Mouse (Mus musculus) heart, adult 11 months (tissue): ENCODE measurements around the gene Kdm5b.
"Not testable (repeated sequence)": the region's sequence is repeated elsewhere in the genome, so short reads cannot be mapped to it uniquely, and the experiment has no call there.

ENCODE experiments used
- DNase-seq: peaks from one replicate; pipeline ENCODE4 v3.0.0; 2022

The Kdm5b gene

DNA sequence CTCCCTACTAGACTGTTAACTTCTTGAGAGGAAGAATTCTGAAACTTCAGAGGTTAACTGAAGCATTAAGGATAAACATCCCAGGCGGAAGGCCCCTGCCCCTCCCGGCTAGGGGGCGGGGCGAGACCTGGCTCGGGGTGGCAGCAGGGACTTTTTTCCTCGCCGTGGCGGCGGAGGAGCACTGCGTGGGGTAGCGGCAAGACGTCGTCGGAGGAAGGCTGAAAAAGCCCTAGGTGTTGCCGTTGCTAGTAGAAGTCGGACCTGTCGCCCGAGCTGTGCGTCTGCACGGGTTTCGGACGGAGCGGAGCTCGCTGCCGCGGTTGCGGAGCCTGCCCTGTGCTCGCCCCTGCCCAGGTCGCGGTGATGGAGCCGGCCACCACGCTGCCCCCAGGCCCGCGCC is at the start of gene Kdm5b:
TSS of gene Kdm5b (plus strand) at position 196 of the 400 bp plus-strand sequence.
- DNase-seq: peak; percentile 99

DNA sequence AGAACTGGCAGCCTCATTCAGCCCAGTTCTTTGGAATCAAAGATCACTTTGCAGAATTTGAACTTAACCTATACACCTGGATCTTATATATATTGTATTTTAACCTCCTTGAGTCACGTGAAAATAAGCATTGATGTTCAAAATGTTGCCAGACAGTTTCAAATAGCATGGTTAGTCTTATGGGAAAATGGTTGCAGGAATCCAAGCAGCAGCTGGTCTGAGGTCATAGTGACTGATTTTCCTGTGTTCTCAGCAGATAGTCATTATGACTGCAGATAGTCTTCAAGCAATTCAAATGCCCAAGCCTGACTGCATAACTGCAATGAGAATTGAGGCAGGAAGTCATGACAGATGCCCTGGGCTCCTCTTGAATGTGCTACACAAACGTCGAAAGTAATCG is 47.8 kb upstream of the Kdm5b start:
- DNase-seq: no peak

DNA sequence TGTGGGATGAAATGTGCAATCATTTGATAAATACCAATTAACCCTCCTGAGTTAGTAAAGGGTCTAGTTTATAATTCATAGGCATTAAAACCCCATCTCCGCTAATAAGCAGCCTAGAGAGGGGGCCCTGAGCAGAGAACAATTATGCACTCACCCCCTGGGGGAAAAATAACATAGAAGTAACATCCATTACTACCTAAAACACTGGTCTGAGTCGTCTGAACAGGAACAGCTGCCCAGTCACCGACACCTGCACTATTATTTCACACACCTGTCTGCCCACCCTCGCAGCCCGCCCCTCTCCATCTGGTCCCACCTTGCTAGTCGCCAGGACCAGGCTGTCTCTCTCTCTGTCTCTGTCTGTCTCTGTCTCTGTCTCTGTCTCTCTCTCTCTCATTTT is 47.4 kb upstream of the Kdm5b start:
- no peak for DNase-seq

DNA sequence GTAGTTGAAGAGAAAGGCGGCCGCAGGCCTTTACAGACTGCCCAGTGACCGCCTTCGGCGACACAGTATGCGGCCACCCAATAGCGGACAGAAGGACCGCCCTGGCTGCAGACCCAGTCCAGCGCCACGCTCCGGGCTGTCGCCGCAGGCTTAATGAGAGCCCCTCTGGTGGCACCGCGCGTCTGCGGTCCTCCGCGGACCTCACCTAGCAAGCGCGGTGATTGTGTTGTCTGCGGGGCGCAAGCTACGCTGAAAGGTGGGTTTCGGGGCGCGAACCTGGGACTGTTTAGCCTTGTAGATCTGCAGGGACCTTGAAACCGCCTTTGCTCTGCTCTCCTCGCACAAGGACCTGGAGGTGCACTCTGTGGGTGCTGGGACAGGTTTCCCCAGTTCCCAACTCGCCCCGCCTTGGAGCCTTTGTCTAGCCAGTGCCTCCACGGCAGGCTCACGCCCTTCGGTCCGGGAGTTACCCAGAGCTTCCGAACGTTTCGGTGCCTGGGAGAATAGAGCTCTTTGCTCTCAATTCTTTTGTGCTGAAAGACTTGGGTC is 46.6 kb upstream of the Kdm5b start:
- DNase-seq: peak; percentile 91

DNA sequence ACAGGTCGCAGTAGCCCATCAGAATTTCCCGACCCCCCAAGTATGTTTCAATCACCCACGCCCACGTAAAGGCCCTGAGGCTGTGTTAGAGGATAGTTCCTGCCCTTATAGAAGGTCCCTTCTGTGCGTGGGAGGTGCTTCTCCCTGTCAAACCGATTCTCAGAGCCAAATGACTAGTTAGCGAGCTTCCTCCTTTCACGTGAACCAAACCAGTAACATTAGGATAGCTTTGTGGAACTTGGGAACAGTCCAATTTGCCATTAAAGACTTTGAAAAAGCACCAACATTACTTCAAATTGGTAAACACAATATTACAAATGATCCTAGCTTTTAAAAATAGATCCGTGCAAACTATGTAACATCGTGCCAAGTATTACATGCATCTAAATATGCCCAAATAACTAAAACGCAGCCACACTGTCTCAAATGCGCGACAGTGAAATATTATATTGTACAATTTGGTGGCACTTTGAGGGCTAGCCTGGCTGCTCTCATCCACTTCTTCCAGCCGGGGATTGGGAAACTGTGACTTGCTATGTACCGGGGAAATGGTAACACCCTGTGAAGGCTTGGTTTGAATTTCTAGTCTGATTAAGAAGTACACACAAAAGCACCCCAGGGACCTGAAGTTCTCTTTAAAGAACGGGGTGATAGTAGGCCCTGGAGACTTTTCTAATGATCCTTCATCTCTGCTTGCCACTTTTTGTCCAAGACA is 45.9 kb upstream of the Kdm5b start:
- DNase-seq: peak; percentile 88

DNA sequence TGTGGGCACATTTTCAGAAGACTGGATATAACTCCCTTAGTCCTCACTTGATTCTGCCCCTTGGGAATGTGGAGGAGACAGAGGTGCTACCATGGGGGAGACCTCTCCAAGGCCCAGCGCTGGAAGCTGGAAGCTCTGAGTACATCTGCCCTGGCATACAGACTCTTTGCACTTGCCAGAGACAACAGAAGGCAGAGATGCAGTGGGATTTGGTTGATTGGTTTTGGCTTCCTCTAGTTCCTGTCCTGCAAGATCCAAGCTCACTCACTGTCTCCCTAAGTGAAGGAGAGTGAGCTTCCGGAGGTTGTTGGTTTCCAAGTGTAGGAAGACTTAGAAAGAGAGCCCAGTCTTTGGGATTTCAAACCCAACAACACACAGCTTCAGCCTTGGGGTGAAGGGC is 44.1 kb upstream of the Kdm5b start:
- DNase-seq: peak; percentile 89

DNA sequence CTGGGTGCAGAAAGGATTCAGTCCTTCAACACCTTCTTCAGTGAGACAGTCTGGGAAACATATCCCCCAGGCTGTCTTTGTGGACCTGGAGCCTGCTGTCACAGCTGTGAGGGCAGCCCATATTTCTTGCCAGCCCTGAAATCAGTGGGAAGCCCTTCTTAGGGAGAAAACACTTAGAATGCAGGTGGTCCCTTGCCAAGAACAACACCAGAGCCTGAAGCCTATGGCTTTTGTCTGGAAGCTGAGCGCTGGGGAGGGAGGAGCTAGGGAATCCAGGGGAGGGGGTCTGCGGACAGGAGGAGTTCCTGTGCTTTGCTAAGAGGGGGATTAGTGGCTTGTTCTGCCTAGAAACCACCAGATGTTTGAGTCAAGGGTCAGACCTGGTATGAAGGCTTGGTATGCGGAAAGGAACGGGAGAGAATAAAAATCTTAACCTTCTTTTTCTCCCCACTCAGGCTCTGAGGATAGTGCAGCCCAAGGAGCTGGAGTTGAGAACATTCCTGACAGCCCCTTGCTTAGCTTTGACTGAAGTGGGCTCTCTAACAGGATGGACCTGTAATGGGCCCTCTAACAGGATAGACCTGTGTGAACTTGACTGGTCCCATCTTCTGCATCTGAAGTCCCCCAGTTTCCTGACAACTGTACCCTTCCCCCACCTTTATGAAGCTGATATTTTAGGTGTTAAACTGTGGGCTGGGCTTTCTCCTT is 43.3 kb upstream of the Kdm5b start:
- DNase-seq: peak; percentile 89

DNA sequence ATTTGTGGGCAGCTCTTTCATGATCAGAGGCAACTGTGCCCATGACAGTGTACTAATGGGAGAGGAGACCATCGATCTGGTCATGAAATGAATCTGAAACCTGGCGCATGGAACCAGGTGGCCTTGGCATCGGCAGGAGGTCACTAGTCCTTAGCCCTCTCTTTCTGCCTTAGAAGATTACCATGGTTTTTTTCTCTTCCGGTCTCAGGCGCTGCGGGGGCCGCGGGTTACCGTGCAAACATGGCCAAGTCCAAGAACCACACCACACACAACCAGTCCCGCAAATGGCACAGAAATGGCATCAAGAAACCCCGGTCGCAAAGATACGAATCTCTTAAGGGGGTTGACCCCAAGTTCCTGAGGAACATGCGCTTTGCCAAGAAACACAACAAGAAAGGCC is 42.1 kb upstream of the Kdm5b start:
- DNase-seq: peak; percentile 91

DNA sequence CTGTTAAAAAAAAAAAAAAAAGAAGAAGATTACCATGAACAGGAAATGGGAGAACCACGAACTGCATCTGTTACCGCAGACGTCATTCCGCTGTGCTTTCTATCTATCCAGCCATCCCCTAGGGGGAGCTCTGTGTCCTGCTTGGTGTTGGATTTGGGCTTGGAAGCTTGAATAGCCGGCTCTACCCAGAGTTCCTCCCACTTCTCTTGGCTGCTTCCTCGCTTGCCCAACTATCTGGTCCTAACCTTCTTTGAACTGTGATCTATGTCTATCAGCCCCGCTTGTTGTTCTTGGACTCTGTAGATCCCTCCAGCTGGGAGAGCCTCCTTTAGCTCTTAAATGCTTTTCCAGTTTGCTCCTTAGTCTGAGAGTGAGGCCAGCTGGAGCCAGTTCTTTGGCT is 41.3 kb upstream of the Kdm5b start:
- DNase-seq: peak; percentile 99

DNA sequence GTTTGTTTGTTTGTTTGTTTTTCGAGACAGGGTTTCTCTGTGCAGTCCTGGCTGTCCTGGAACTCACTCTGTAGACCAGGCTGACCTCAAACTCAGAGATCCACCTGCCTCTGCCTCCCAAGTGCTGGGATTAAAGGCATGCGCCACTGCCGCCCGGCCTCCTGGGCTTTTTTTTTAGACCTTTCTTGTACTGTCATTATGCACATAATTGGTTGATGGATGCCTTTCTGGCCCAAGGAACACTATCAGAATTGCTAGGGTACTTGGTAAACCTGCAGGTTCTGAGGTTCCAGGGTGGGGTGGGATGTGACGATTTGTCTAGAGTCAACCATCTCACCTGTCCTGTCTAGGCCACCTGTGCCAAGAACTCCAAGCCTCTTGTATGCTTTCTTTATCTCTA is 40.8 kb upstream of the Kdm5b start:
- peak; percentile 90 for DNase-seq

DNA sequence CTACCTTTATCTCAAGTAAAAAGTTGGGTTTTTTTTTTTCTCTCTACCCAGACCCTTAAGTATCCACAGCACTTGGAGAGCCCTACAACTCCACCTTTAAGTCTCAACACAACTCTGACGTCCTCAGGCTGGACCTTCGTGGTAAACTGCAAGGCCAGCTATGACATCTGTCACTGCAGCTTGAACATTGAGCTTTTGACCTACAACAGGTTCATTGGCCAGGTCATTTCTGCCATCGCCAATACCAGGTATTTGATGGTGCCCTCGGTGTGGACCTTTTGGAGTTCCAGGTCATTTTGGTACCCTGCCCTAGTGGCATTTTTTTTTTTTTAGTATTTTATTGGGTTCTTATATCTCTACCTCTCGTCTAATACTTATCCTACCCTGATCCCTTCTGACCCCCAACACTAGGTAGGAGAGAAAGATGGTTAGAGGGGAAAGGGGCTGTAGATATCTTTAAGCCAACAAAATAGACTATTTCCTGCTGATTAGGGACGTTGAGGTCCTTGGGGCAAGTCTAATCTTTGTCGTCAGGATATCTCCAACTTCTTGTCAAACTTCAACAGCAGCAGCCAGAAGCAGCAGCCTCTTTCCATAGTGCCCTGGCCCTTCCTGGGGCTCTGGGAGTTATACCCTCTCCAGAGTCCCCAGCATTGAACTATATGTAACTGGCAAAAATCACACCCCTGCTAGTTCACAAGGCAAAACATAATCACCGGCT is 39.8 kb upstream of the Kdm5b start:
- DNase-seq: no peak

DNA sequence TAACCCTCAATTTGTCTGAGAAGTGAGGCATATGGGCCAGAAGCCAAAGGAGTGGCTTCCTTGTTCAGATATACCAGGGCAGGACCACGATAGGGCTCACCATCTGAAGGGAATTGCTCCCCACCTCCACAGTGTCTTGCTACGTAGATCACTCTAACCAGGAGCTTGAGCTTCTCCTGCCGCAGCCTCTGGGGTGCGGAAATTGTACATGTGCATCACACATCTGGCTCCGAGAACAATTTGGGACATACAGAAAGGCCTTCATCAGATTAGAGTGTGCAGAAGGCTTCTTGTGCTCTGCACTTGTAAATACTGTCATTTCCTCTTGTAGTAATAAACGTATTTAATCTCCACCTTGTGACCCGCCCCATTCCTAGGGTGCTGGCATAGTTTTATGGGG is 38.8 kb upstream of the Kdm5b start:
- no peak for DNase-seq

DNA sequence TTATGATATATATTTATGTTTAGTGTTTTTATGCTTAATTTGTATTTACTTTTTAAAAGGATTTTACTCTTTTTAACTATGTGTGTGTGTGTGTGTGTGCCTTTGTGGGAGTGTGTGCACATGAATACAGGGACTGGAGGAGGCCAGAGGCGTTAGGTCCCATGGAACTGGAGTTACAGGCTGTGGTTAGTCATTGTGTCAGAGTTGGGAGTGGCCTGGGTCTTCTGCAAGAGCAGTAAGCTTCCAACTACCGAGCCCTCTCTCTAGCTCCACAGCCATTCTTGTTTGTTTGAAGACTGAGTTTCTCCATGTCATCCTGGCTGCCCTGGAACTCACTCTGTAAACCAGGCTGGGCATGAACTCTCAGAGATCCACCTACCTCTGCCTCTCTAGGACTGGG is 37.6 kb upstream of the Kdm5b start:
- no peak for DNase-seq

DNA sequence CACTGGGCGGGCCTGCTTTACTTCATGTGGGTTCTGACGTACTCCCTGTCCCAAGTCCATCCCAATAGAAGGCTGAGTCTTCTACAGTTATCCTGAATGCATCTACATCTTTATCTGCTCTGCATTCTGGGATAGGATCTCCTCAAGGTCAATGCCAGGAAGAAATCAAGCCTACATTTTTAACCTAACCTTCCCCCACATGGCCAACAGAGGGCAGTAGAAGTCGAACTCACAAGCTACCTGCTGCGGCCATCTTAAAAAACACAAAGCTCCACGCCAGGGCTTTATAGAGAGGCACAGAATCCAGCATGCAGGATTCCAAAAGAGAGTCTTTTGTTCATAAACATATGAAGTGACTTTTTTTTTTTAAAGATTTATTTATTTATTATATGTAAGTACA is 35.5 kb upstream of the Kdm5b start:
- DNase-seq: no peak

DNA sequence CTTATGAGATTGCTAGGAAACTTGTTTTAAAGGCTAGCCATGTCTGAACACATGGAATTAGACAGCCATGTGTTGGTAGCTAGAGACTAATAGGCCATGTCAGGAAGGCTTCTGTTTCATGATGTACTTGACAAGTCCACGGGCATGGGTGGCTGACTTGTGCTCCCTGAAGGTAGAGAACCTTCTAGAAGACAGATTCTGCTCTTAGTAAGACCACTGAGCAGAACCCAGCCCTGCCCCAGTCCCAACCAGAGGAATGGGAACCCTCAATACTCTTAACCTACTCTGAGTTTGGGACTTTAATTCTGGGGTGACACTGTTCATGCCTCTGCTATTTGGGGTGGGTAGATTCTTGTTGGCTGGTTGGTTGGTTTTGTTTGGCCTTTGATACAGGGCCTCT is 35.0 kb upstream of the Kdm5b start:
- DNase-seq: peak; percentile 68

DNA sequence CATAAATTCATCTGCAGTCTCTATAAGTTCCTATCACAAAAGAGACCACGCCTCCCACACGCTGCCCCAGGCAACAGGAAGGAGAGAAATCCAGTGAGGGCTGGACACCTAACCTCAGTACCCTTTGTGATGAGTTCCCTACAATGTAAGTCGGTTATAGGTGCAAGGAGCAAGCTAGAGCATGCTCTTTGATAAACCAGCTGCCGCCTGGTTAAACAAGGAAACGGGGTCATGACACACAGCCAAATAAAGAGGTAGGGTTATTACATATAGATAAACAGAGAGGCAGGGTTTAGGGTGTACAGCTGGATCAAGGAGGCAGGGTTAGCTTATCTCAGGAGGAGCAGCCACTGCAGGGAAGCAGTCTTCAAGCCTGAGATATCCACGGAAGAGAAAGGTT is 33.2 kb upstream of the Kdm5b start:
- no peak for DNase-seq

DNA sequence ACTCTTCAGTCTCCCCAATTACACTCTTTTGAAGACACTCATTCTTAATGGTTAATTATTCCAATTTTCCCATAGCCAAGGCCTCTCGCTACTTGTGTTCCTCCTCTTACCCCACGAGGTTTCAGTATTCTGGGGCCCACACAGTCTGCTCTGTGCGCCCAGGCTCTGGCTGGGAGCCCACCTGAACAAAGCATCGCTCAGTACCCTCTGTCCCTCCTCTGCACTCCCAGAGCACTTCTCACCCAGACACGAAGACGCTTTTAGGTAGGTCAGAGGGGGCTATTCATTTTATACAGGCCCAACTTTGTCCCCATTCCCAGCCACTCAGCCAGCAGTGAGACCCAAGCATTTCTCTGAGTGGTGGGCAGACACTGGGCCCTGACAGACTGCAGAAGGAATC is 29.4 kb upstream of the Kdm5b start:
- DNase-seq: no peak

DNA sequence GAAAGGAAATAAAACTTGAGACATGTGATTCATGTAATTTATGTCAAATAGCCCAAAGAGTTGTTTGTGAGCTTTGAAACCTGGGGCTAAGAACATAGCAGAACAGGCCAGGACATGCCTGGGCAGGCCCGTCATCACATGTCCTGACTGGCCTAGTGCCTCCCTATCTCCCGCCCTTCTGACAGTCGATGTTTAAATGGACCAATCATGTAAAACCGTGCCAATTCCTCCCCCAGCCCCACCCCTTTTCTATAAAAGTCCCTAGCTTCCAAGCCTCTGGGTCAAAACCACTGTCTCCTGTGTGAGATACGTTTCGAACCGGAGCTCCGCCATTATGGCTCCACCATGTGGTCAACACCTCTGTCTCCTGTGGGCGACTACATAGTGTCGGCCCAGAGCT is 26.3 kb upstream of the Kdm5b start:
- DNase-seq: not testable (repeated sequence)

DNA sequence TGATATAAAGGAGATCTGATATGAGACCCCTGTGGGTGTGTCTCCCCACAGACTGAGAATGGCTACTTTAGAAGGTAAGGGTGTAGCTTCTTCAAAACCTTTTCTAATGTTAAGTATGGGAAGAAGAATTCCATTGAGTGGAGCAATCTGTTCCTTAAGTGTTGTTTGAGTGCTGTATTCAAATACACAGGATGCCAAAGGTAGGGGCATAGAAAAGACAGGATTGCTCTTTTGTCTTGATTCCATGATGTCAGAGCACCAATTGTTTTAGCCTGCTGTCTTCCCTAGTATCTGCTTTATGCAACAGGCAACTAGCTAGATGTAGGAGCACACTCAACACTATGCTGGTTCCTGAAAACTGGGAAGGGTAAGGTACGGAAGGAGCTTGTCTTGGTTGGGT is 24.9 kb upstream of the Kdm5b start:
- DNase-seq: no peak

DNA sequence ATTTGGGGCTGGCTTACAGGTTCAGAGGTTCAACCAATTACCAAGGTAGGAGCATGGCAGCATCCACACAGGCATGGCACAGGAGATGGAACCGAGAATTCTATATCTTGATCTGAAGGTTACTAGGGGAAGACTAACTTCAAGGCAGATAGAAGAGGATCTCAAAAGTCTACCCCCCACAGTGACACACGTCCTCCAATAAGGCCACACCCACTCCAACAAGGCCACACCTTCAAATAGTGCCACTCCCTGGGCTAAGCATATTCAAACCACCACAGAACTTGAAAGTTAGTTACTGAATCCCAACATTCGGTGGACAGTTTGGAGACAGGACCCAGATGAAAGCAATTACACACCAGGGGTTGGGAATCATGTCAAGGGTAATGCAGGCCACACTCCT is 24.5 kb upstream of the Kdm5b start:
- DNase-seq: no peak

DNA sequence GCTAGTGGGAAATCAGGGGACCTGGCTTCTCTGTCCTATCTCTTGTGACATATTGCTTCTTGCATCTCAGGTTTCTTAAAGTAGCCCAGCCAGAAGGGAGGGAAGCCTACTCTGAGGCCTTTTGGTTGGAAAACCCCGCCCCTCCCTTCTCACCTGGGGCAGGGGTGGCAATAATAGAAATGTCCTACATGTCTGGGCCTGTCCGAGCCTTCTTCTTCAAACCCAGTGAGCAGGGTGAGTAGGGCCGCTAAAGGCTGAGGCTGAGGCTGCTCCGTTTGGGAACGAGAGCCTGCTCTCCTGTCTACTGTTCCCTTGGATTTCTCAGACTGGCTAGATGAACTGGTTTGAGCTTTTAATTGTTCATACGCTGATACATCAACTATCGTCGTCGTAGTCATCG is 19.4 kb upstream of the Kdm5b start:
- DNase-seq: no peak

DNA sequence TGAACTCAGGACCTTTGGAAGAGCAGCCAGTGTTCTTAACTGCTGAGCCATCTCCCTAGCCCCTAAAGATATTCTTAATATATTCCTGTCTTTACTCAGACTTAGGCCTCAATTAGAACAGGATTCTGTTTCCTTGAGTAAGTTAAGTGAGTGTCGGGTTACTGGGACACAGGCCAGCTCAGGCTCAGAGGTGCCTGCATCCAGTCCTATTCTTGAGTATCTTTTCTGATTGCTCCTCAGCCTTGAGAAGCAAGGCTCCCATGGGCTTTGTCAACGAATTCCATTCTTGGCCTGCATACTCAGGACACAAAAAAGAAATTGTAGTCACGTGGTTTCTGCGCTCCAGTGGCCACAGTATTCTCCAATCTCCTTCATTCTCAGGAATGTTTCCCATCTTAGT is 11.7 kb upstream of the Kdm5b start:
- DNase-seq: peak; percentile 94

DNA sequence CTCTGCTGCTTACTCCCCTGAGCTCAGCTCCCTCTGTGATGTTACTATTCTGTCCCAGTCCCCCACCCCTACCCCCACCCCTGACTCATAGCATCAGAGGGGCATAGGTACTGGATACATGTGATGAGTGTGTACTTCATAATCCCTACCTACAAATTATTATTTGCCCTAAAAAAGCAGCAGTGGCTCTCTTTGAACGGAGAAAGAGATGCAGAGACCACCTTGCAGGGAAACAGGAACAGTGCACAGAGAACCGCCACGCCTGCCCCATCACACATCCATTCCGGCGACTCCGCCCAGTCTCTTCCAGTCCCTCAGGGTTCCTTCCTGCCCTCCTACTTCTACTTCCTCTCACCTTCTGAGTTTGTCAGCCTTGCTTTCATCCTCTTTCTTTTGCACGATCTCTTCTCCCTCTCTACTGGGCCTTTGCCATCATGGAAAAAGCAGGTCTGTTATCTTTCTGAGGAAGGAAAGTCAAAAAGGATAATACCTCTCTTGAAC is 10.3 kb upstream of the Kdm5b start, which contains the start of gene Mgat4e:
TSS of gene Mgat4e (minus strand) at position 51 of the 501 bp plus-strand sequence.
- DNase-seq: no peak

DNA sequence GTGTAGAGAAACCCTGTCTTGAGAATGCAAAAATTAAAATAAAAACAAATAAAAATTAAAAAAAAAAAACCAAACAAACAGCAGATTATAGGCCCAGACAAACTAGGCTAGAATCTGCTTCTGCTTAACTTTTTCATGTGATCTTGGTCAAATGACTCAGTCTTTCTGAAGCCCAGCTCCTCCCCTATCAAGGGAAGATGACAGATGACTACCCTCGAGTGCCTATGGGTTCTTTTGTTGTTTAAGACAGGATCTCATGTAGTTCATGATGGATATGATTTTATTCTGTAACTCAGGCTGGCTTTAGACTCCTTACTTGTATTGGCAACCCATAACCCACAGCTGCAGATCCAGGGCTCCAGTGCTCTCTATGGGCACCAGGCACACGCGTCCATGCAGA is 8.1 kb upstream of the Kdm5b start:
- DNase-seq: peak; percentile 64
